Mouse (Mus musculus) bone marrow macrophage, adult 2 months (primary cell): ENCODE results near the gene Lipe.

Experiments used
- CTCF ChIP-seq: IDR thresholded peaks from 2 replicates; pipeline ENCODE4 v1.5.1; 2012; ENCODE audit warnings: low read depth, mild to moderate bottlenecking, low read length, moderate library complexity
- POLR2A ChIP-seq: IDR thresholded peaks from 2 replicates; pipeline ENCODE4 v1.6.1; 2012; ENCODE audit warnings: mild to moderate bottlenecking, low read depth, low read length, borderline replicate concordance

GRCm38 (mm10) chr7:25376556-25376955 lies 22.0 kb downstream of the Lipe start:
- TF ChIP-seq CTCF (no peak), POLR2A (no peak)
